Mouse (Mus musculus) C2C12 (cell line): Measurements from ENCODE around the gene Eif4h. TPM values are rescaled to one million over a fixed set of nuclear protein-coding genes. Genes with fewer than 3 reads are reported as not detected.

Experiments used
- H3K27me3 ChIP-seq: one replicate; pipeline ENCODE4 v1.6.1; 2011; ENCODE audit not compliant: control insufficient read depth, insufficient read depth, insufficient read length
- H3K36me3 ChIP-seq: one replicate; pipeline ENCODE4 v1.6.1; 2011; ENCODE audit not compliant: control insufficient read depth, insufficient read depth
- H3K4me3 ChIP-seq: one replicate; pipeline ENCODE4 v1.5.1; 2011; ENCODE audit warnings: mild to moderate bottlenecking, control low read depth; ENCODE audit not compliant: poor library complexity, insufficient read depth, severe bottlenecking
- H3K79me2 ChIP-seq: one replicate; pipeline ENCODE4 v1.6.1; 2011; ENCODE audit not compliant: control insufficient read depth, insufficient read depth
- H3K79me3 ChIP-seq: one replicate; pipeline ENCODE4 v1.6.1; 2011; ENCODE audit warnings: low read depth, control low read depth
- H3ac ChIP-seq: one replicate; pipeline ENCODE3; 2011; ENCODE audit warnings: low read depth; ENCODE audit not compliant: control insufficient read depth, insufficient read length
- CEBPB ChIP-seq: IDR thresholded peaks from one replicate; pipeline ENCODE4 v1.6.1; 2011; ENCODE audit warnings: low read depth, mild to moderate bottlenecking, control low read depth, moderate library complexity
- CTCF ChIP-seq: IDR thresholded peaks from one replicate; pipeline ENCODE4 v1.5.1; 2011; ENCODE audit not compliant: control insufficient read depth, insufficient read depth, insufficient read length
- FOSL1 ChIP-seq: IDR thresholded peaks from one replicate; pipeline ENCODE4 v1.8.0; 2011; ENCODE audit warnings: mild to moderate bottlenecking, low read length; ENCODE audit not compliant: poor library complexity, insufficient read depth, severe bottlenecking
- MAX ChIP-seq: IDR thresholded peaks from one replicate; pipeline ENCODE4 v1.6.1; 2011; ENCODE audit warnings: mild to moderate bottlenecking, control low read depth
- MYOD1 ChIP-seq: IDR thresholded peaks from one replicate; pipeline ENCODE4 v1.6.1; 2011; ENCODE audit warnings: low read depth; ENCODE audit not compliant: control insufficient read depth, insufficient read length
- MYOG ChIP-seq: IDR thresholded peaks from one replicate; pipeline ENCODE4 v1.6.1; 2011; ENCODE audit not compliant: control insufficient read depth, insufficient read length; ENCODE audit errors: extremely low read depth
- USF1 ChIP-seq: IDR thresholded peaks from one replicate; pipeline ENCODE4 v1.6.1; 2011; ENCODE audit warnings: low read depth, mild to moderate bottlenecking, control low read depth, moderate library complexity
- microRNA-seq: library from miRNA; unstranded; fragments of <30 nt; microRNA quantifications from one replicate; pipeline ENCODE4, GENCODE M21; 2019; ENCODE audit warnings: borderline microRNAs expressed
- polyA plus RNA-seq: library from polyadenylated mRNA; unstranded; fragments of >200 nt; fragmentation: generic; extraction: Trizol; gene quantifications from one replicate; pipeline ENCODE4 v1.2.1, GENCODE M21; 2012; ENCODE audit warnings: missing spikeins

Gene Eif4h
- polyA plus RNA-seq, 1 experiment = 427 TPM

GRCm38 (mm10) chr5:134576517-134577220, 62.6 kb downstream of the Eif4h start:
- no peaks in the 10 kb centered on the region for H3K79me2 ChIP-seq
- H3K79me3 ChIP-seq = no peaks in the 10 kb centered on the region
- H3K27me3 ChIP-seq = no peaks in the 10 kb centered on the region
- no peak overlapping the region for H3K4me3 ChIP-seq
- H3K36me3 ChIP-seq = no peaks in the 10 kb centered on the region
- TF ChIP-seq MYOD1 = no peak
- TF ChIP-seq USF1 = no peak
- no peak for TF ChIP-seq MAX
- TF ChIP-seq MYOG = no peak
- no peak for TF ChIP-seq CTCF
- no peak for TF ChIP-seq CEBPB
- no peak for TF ChIP-seq FOSL1
- no peak overlapping the region for H3ac ChIP-seq

GRCm38 (mm10) chr5:134575833-134576232, 63.5 kb downstream of the Eif4h start:
- H3K79me3 ChIP-seq = no peaks in the 10 kb centered on the region

GRCm38 (mm10) chr5:134572508-134573214, 66.6 kb downstream of the Eif4h start:
- H3K79me3 ChIP-seq = no peaks in the 10 kb centered on the region
- H3K27me3 ChIP-seq = no peaks in the 10 kb centered on the region
- no peaks in the 10 kb centered on the region for H3K36me3 ChIP-seq
- no peak for TF ChIP-seq MYOD1
- TF ChIP-seq USF1 = no peak
- TF ChIP-seq MYOG = no peak
- no peak overlapping the region for H3ac ChIP-seq
- H3K4me3 ChIP-seq = no peak overlapping the region
- H3K79me2 ChIP-seq = no peaks in the 10 kb centered on the region

More at GRCm38 (mm10) chr5:134575833-134576232, 63.5 kb downstream of the Eif4h start:
- no peaks in the 10 kb centered on the region for H3K36me3 ChIP-seq
- no peaks in the 10 kb centered on the region for H3K27me3 ChIP-seq
- H3ac ChIP-seq = no peak overlapping the region
- TF ChIP-seq USF1 (no peak), MYOD1 (no peak), CEBPB (no peak), MAX (no peak), CTCF (no peak), FOSL1 (no peak), MYOG (no peak)
- H3K4me3 ChIP-seq = no peak overlapping the region
- H3K79me2 ChIP-seq = no peaks in the 10 kb centered on the region

GRCm38 (mm10) chr5:134571730-134572507, 67.4 kb downstream of the Eif4h start:
- peak overlapping the region; percentile 10 for H3ac ChIP-seq
- TF ChIP-seq MYOG (no peak), CTCF (no peak), USF1 (no peak), MAX (no peak), CEBPB (no peak), MYOD1 (no peak), FOSL1 (no peak)
- no peaks in the 10 kb centered on the region for H3K27me3 ChIP-seq
- H3K4me3 ChIP-seq = peak overlapping the region; percentile 31
- H3K79me2 ChIP-seq = no peaks in the 10 kb centered on the region
- no peaks in the 10 kb centered on the region for H3K36me3 ChIP-seq
- H3K79me3 ChIP-seq = no peaks in the 10 kb centered on the region

Small RNA genes within 50 kb of the gene (microRNA-seq; reads per million reads assigned to microRNA genes)
- gene Mir7228 = not detected

Other genes with a start within 250 kb of the Eif4h start
- gene Gtf2ird1, start 182.8 kb downstream of the Eif4h start, polyA plus RNA-seq = 48.6 TPM
- gene Clip2, start 87.1 kb downstream of the Eif4h start, polyA plus RNA-seq = 15.7 TPM
- gene Syna, start 79.3 kb downstream of the Eif4h start, polyA plus RNA-seq = 0.11 TPM
- gene Rfc2, start 58.1 kb downstream of the Eif4h start, polyA plus RNA-seq = 140 TPM
- 0.61 TPM for gene Lat2, start 24.5 kb downstream of the Eif4h start, polyA plus RNA-seq
- 32.2 TPM for gene Limk1, start 49.1 kb upstream of the Eif4h start, polyA plus RNA-seq
- not detected for gene Eln, start 107.8 kb upstream of the Eif4h start, polyA plus RNA-seq